Mouse (Mus musculus) heart, adult 18-20 months (tissue): ENCODE measurements around the gene Grip1. TPM values are rescaled to one million over a fixed set of nuclear protein-coding genes. Genes with fewer than 3 reads are reported as not detected.

Experiments
- DNase-seq, 2 experiments: peaks; one replicate each; pipeline ENCODE4 v3.0.0; 2021 to 2022; ENCODE audit warnings: mixed read lengths in 1 of 2
- total RNA-seq, 2 experiments: library from RNA; stranded (reverse); gene quantifications; 2 replicates each; pipeline ENCODE4 v1.2.3; 2021

Grip1 gene
- total RNA-seq, 2 experiments from 2014 or later: 0.50 to 0.59 TPM

DNA sequence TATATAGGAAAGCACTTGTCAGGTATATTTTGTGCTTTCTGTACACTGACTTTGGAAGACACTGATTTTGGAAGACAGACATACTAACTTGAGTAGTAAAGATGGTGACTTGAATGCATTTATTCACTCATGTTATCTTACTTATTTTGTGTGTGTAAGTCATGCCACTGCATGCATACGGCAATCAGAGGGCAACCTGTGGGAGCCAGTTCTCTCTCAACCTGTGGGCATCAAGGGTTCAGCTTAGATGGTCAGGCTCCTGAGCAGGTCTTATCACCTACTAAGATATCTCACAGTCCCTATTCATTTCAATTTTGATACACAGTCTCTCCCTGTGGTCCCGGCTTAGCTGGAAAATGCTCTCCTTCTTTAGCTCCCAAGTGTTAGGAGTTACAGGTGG is 5.4 kb downstream of the Grip1 start:
- no peak for DNase-seq

DNA sequence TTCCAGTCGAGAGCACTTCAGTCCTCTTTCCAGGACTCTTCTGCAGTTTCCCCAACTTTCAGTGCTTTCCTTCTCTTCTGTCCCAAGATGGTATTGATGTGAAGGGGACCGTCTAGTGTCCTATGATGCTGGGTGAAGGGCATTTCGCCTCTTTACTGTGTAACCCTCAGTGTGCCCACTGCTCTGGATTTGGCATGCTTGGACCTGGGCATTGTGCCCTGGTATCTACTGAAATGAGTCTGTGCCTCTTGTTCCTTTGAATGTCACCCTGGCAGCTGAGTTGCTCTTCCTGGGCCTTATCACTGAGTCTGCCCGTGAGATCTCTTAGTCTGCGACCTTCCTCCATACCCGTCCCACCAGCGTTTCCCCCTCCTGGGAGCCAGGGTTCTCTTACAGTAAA is 9.7 kb downstream of the Grip1 start:
- DNase-seq: peak; percentile 33 to 41

DNA sequence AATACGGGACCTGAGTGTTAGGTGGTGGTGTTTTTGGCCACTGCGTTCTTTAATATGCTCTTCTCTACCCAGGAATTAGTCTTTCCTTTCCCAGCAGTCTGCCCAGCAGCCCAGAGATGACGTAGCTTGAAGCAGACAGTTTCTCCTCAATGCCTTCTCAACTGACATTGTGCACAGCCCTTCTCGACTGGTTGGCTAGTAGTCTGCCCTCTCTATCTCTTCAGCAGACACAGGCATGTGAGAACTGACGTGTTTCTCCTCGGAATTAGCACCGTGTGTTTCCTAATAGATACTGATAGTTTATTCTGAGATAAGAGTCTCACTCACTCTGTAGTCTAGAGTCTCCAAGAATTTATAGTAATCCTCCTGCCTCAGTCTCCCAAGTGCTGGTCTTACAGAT is 10.2 kb downstream of the Grip1 start:
- no peak for DNase-seq

DNA sequence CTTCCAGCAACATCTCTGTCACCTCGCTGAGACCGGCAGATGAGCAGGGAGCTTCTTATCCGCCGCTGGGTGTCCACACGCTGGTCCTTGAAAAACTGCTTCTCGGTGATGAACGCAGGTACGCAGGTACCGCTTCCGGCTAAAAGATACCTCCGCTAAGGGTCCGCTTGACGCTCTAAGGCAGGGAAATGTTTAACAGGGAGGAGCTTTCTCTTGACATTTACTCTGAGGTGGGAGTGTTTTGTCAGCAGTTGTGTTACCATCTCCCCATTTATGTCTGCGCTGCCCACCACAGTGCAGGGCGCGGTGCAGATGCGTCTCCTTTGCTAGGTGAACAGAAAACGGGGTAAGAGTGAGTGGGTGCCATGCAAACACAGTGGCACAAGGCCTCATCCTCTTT is 14.3 kb downstream of the Grip1 start:
- DNase-seq: no peak

DNA sequence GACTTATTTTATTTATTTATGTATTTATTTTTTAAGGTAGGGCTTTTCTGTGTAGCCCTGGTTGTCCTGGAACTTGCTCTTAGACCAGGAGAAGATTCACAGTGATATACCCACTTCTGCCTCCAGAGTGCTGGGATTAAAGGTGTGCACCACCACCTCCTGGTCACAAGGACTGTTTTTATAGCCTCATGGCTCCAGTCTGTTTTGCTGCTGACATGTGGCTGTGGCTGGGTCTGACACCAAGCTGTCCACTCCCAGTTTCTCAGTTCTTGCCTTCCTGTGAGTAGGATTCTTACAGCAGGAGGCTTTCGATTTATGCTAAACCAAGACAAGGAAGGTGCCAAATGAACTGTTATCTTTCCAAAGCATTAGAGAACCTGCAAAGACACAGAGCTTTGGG is 16.5 kb downstream of the Grip1 start:
- DNase-seq: no peak

DNA sequence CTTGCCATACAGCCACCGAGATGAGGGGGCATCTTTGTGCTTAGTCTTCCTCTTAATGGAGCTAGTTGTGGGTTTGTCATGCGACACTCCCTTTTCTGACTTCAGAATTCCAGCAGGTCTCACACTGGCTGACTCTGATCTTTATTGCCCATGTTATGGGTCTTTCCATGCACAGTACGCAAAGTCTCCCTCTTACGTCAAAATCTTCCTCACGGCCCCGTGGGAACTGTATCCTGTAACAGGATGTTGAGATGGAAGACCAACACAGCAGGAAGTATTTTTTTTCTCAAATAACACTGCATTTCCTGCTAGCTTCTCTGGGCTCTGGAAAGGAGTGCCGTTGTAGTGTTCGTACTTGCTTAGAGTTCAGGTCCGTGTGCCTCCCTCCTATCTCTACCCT is 21.5 kb downstream of the Grip1 start:
- DNase-seq: no peak

DNA sequence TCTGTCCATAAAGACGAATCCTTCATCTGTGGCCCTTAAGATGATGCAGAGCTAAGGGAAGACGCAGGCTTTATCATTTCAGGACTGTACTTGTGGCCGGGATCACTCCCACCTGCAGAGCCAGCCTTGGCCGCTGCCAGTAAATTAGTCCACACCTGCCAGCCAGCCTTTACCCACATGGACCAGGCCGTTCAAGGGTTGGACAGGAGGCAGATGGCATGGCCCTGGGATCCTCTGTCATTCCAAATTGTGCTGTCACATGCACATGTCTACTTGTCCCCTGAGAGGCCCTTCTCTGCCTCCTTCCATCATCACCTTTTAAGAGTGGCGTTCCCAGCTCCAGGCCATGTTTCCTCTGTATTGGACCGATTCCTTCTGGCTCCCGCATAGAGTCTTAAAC is 24.0 kb downstream of the Grip1 start:
- DNase-seq: no peak

DNA sequence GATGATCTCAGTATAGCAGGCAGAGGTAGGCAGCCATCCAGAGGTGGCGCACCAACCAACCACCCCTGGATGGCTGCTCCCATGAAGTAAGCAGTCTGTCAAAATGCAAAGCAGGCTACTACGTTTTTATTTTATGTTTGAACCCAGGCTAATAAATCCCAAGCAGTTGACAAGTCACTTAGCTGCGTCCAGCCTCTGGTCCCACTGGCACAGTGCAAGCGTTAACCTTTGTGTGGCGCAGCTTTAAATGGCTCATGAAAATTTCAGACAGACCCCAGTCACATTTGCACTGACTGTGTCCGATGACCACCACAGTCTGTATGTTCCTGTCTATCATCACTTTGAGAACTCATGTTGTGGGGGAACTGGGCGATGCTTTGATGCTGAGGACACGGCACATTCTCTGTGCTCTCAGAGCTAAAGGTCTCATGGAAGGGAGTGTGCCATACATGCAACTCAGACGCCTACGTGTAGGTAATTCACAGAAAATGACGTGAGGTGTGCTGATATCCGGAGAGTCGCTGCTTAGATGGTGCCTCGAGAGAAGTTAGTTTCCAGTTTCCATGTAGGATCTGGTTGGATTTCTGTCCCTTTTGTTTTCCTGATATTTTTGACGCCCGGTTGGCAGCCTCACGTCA is 29.6 kb downstream of the Grip1 start:
- no peak for DNase-seq

DNA sequence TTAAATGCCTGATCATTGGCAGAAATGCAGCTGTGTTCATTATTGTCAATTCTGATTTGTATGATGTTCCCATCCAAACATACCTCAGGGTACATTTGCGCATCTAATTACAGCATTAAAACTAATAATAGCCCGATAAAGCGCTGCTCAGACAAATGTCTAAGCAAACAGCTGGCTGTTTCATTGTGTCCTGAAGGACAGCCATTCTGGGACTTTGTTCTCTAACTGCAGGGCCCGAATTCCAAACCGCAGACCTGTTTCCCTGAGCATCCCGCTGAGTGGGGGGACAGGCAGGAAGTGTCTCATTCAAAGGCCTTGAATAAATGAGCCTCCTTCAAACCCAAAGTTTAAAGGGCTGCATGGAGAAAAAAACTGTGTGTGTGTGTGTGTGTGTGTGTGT is 30.1 kb downstream of the Grip1 start:
- DNase-seq: no peak

DNA sequence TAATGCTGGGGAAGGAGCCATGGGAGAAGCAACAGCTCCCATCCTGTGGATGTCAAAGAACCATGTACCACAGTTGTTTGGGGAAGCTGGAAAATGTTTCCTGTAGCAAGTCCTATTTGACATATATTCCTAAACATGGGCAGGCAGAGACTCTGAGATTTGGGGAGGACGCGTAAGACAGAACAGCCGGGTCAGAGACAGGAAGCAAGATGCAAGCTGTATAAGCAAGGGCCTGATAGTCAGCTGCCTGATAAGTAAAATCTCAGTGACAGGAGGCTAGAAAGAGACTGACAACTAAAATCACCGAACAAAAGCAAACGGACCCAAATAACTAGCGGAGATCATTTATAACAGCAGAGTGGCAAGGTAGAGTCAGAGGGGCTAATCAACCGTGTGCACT is 33.3 kb downstream of the Grip1 start:
- DNase-seq: no peak

DNA sequence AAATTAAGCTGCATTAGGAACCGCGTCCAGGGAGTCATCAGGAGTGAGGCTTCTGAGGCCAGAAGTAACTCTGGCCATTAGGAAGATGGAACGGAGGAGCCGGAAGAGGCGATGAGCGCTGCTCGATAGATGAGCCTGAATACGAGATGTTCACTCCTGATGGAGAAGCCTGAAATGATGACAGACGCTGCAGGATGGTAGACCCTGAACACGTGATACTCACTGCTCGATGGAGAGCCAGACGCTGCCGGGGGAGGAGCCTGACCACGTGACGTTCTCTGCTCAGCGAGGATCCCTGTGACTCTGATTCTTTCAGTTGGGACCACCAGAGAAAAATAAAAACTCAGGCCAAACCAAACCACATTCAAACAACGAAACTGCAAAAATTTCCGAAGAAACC is 37.2 kb downstream of the Grip1 start:
- DNase-seq: no peak

DNA sequence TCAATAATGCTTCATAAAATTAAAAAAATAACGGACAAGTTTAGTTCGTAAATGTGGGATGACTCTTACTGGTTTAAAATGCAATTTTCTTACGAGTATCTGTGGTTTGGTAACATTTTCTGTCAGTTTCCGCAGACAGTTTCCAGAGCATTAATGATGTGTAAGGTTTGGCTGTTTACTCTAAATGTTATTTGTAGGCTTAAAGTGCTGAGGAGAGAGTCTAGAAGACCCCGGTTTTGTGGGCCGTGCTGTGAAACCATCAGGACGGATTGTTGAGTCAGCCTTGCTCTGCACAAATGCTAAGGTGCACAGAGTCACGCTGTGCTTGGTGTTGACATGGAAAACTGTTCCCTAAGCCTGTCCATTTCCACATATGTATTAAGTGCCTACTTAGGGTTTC is 41.7 kb downstream of the Grip1 start:
- DNase-seq: no peak

DNA sequence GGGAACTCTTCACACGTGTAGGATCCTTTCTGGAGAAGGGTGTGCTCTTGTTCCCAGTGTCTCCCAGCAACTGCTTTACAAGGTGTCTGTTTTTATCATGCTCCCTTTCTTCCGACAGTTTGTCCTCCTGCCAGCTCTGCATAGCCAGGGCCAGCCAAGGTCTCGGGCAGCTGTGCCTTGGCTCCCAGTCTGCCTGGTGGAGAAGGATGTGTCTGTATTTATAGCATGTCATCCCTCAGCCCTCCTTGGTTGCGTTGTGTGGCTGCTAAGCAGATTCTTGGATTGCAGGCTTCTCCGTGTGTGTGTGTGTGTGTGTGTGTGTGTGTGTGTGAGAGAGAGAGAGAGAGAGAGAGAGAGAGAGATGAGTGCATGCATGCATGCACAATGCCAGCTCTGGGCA is 42.6 kb downstream of the Grip1 start:
- DNase-seq: peak; percentile 28 to 35

DNA sequence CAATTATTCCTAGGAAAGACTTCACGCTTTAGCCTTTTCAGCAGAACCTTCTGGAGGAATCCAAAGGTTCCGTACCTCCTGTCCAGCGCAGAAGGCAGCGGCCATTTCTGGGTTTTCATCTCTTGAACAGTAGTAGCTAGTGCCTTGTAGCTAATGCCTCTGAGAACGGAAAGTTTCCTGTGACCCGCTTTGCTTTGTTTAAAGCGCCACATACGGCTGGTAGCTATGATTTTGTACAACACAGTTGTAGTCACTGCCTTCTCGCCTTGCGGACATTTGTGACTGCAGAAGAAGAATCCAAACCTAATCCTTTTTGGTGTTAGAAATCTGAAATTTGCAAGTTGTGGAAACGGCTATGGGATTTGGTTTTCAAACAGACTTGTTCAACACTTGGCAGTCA is 68.1 kb downstream of the Grip1 start:
- DNase-seq: no peak

DNA sequence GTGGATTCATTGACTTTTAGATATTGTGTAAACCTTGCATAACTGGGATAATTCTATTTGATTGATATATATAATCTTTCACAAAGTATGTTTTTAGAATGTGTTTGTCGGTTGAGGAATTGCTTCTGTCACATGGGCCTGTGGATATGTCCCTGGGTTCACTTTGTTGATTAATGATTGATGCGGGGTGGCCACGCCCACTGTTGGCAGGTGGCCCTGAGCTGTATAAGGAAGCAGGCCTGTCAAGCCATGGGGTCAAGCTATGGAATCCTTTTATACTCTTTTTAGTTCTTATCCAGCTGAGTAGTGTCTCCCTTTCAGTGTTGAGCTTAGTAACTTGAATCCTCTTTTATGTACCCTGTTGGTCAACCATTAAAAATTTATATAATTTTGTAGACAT is 72.1 kb downstream of the Grip1 start:
- DNase-seq: no peak

DNA sequence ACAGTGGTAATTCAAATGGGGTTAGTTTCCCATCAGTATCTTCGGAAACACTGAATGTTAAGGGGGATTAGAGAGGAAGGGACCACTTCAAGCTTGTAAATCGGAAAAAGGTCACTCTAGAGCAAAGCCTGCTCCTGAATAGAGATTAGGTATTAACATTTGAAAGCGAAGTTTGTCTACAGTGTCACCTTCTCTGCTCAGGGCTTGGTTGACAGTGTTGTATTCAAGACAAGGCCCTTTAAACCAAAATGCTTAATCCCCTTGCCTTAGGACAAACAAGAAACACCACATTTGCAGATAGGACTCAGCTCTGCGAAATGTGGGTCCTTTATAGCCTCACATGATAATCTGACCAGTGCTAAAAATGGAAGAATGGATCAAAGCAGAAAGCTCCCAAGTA is 81.2 kb downstream of the Grip1 start:
- DNase-seq: no peak

DNA sequence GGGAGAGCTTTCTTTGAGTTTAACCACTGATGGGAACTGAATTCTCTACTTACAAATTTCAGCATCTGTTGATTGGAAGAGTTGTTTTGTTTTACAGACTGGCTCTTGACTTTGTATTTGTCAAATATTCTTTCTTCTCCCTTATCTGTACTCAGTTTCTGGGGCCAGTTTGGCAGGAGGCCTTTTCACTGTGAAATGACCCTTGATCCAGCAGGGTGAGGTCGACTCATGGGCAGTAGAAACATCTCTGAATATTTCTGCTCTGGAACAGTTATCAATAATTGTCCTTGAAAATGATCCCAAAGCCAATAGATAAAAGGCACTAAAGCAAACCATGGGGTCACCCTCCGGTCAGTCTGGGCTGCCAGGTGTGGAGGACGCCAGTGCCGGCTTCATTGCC is 88.0 kb downstream of the Grip1 start:
- no peak for DNase-seq

DNA sequence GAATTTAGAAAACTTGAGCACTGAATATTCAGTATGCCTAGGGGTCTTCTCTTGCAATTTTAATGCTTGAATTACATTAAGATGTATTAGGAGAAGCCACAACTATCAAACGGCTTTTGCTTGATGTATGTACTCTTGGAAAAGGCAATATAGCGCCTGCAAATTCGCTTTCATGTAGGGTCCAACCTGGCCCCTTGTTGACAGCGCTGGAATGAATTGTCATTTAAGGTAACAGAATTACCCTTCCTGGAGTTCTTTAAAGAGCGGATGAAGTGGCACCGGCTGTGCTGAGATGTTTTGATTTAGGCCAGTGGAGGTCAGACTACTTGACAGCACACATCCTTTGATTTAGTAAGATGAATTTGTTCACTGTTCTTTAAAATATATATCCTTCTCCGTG is 90.1 kb downstream of the Grip1 start:
- DNase-seq: no peak

DNA sequence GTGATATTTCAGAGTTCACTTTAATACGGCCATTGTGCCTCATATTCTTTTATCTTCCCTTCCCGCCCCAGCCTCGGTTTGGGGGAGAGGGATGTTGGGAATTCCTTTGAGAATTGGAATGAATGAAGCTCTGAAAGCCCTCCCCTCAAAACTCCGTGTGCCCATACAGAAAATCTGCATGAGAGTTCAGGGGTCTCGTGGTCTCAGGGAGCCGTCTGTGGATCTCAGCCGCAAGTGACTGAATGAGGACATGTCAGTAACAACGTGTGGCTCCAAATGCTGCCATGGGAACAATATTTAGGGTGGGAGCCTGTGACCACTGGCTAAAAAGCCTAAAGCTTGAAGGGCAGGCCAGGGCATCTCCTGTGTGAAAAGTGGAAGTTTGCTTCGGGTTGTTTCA is 91.1 kb downstream of the Grip1 start:
- DNase-seq: no peak

DNA sequence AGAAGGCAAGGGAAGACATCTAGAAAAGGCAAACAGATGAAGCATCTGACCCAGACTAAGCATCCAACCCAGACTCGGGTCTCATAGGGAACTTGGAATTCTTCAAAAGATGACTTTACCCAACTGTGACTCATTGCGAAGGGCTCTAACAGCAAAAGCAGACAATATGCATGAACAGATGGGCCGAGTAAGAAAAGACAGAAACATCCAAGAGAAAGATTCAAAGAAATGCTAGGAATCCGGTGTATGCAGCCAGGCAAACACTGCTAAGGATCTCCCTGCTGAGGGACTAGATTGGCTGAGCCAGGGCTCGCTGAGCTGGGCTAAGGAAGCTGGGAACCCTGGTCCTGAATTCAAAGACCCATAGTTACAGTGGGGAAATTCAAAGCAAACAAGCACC is 94.2 kb downstream of the Grip1 start:
- DNase-seq: no peak

DNA sequence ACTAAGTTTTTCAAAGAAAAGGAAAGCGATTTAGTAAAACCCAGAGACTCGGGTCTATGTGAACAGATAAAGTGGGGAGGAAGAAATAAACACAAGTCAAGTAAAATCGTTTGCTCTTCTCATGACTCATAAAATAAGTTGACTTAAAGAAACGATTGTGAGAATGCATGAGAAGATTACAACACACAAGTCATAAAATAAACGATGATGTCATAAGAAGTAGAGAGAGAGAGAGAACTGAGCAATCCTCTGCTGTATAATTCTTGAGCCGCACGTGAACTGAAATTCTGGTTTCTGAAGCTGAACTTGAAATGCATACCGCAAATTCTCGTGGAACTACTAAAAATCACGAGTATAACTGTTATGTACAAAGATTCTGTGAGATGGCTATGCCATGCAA is 95.1 kb downstream of the Grip1 start:
- DNase-seq: no peak

DNA sequence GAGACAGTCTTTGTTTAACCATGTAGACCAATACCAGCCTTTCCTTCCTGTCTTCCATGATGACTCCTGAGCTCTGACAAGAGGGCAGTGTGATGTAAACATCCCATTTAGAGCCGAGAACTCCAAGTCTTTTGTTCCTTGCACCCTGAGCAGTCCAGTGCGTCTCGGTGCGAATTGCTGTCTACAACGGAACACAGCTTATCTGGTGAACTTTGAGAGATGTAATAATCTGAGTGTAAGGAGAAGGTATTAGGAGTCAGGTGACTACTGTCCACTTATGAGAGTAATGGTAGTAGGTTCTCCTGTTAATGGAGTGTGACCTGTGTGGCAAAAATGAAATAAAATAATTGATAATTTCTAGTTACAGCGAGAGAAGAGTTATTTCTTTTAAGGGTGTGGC is 97.0 kb downstream of the Grip1 start:
- DNase-seq: no peak

DNA sequence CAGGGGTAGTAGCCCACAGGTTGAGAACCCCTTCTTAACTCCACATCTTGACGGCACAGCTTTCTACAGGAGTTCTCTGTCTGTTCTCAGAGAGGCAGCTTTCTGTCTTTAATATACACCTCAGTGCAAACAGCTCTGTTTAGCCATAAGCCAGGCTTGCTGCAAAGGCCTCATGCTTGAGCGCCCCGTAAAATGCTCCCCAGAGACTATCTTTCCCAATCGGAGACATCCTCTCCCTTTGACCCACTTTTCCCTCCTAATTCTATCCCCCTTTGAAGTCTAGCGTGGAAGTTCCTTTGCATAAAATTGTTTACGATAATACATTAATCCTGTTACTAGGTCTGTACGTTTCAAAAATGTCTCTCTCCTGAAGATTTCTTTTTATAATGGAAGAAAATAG is 102.7 kb downstream of the Grip1 start:
- no peak for DNase-seq

DNA sequence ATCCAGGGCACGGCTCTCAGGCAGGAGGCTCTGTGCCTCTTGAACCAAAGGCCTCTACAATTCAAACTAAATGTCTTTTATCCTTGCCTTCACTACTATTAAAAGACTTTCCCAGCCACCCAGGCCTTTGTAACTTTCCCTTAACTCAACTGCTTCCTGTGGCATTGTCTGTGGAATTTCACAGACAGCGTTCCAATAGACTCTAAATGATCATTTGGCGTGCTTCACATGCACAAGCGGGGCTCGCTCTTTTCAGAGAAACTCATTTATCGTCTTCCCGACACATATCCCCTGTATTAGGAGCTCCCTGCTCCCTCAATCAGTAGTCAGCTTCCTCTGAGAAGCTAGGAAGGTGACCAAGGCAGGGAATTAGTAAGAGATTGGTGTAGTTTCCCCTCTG is 104.8 kb downstream of the Grip1 start:
- no peak for DNase-seq

DNA sequence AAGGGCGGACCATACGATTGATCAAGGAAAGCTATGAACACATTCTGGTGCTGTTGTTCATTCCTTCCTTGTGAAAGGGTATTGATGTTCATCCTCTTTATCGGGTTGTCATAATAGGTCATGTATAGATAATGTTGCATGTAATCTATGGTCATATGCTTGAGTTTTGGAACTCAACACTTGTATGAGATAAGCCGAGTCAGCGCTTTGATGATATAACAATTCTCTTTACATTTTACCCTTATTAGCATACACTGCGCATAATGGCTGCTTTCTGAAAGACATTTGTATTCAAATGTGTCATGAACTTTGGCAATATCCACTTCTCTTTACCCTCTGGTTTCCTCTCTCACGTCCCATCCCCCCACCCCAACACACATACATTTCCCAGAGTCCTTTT is 111.2 kb downstream of the Grip1 start:
- DNase-seq: no peak
